Mouse (Mus musculus): ENCODE measurements around the gene Polr2b.

DNA sequence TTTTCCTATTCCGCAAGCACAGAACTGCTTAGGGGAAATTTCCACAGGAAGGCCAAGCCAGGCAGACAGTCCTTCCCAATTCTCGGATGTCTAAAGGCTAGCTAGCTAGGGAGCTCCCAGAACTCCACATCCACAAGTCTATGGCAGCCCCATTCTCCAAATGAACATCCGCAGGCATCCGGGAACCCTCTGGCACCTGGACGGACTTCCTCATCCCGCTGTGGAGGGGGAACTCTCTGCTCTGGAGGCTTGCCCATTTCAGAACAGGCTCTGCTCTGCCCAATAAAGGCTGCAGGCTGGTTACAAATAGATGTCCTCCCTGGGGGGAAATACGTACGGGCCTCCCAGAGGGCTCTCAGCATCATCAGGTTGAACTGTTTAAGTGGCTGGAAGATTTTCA is 56.4 kb downstream of the Polr2b start:
- TF ChIP-seq CTCF (IDR thresholded peaks at IDR 0.05; ENCODE audit: control insufficient read depth, insufficient read depth, insufficient read length) (no peak), USF1 (IDR thresholded peaks at IDR 0.05; ENCODE audit: low read depth) (no peak), MYOD1 (IDR thresholded peaks at IDR 0.05; ENCODE audit: control insufficient read depth, insufficient read length, low read depth) (no peak)
